Mouse (Mus musculus) adipose tissue, adult 10 weeks (tissue): ENCODE data around the gene Gm20843. TPM values are rescaled to one million over a fixed set of nuclear protein-coding genes. Genes with fewer than 3 reads are reported as not detected.

Experiments
- polyA plus RNA-seq: library from polyadenylated mRNA; stranded (reverse); fragments of 350-450 nt; fragmentation: Illumina TruSeq; extraction: RNeasy Lipid Tissue Mini Kit (QIAGEN cat#74804); gene quantifications from one replicate; pipeline ENCODE4 v1.2.3, GENCODE M21; 2014; ENCODE audit warnings: low read depth, low replicate concordance

Gm20843 gene
- polyA plus RNA-seq = not detected

GRCm38 (mm10) chrY:72247018-72247417 lies at the start of gene Gm20843:
Gene Gm20843 (minus strand): TSS chrY:72247118.

